Mouse (Mus musculus): ENCODE data around the gene Gm5624.
"Not testable (repeated sequence)": the region's sequence is repeated elsewhere in the genome, so short reads cannot be mapped to it uniquely, and the experiment has no call there.

The Gm5624 gene

DNA sequence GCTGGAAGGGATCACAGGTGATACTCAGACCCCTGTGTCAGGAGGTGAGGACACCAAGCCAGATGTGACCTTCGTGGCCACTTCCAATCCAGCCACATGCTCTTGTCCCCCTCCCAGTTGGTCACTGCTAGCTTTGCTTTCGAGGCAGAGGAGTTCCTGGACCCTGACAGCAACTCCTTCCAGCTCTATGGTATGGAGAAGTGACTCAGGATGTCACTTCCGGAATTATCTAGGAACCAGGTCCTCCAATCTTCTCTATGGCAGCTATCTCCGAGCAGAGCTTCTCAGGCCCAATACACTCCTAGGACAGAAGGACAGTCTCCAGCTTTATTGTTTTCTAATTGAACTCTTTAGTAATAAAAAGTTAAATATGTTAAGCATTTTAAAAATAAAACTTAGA, at the start of gene Gm5624:
TSS of gene Gm5624 (minus strand) at position 202 of the 400 bp plus-strand sequence.
- DNase-seq: not testable (repeated sequence)

DNA sequence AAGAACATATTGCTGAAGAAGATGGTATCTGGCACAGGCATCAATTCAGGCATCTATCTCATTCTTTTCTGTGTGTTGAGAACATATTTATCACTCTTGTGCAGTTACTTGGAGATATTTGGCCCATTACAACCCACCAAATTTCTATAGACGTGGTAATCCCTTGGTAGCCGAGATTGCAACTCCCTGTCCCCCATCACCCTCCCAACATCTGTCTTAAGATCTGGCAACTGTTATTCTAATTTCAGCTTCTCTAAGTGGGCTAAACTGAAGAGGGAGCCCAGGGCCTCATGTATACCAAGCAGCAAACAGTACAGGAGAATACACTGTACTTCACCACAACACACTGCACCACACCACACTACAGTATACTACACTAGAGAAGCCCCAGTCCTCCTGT, 36.0 kb downstream of the Gm5624 start:
- DNase-seq: not testable (repeated sequence)

DNA sequence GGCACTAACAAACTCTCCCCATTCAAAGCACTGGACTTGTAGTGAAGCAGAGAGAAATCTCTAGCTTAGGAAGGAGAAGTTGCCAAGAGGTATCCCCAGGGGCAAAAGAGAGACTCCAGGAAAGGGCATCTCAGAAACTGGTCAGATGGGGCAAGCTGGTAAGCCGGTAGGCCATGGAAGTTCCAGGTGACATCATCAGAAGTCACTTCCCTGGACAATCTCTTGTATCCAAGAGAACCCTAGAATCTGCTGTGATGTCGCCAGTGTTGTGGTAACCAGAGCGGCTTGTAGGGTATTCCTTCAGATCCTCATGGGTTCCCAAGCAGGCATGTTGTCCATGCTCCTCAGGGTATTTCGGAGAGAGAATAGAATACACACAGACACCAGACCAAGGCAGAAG, 44.9 kb downstream of the Gm5624 start, which contains the start of gene Gm8247:
TSS of gene Gm8247 (plus strand) at position 301 of the 400 bp plus-strand sequence.
- not testable (repeated sequence) for DNase-seq

DNA sequence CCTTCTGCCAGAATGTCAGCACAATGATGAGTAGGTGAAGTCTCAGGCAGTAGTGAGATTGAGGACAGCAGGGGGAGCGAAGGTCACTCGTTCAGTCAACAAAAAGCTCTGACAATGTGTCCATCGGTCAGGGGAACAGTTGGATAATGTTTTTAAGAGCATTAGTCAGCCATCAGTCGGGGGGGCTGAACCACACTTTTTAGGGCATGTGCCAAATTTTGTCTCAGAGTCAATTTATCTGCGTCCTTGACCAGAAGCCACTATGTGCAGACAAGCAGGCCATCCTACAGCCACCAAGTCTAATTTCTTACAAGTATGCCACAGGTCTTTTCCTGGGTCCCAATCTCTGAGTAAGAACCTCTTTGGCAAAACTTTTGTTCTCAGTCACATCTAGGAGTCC, 79.8 kb downstream of the Gm5624 start:
- not testable (repeated sequence) for DNase-seq

DNA sequence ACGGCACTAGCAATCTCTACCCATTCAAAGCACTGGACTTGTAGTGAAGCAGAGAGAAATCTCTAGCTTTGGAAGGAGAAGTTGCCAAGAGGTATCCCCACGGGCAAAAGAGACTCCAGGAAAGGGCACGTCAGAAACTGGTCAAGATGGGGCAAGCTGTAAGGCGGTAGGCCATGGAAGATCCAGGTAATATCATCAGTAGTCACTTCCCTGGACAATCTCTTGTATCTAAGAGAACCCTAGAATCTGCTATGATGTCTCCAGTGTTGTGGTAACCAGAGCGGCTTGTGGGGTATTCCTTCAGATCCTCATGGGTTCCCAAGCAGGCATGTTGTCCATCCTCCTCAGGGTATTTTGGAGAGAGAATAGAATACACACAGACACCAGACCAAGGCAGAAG, 109.8 kb downstream of the Gm5624 start, which contains the start of gene Gm17093:
TSS of gene Gm17093 (plus strand) at position 301 of the 400 bp plus-strand sequence.
- DNase-seq: not testable (repeated sequence)
